Mouse (Mus musculus): ENCODE results near the gene R3hdml.

- no peak for TF ChIP-seq POLR2A (IDR thresholded peaks at IDR 0.05; ENCODE audit: control insufficient read depth in 1 of 2, insufficient read depth in 1 of 2, low read depth in 1 of 2, low read length in 2 of 2, poor library complexity in 1 of 2)
- no peak for TF ChIP-seq ZMIZ1 (IDR thresholded peaks at IDR 0.05; ENCODE audit: low read depth, low read length)
- no peak for TF ChIP-seq CTCF (IDR thresholded peaks at IDR 0.05 in 2 of 3, conservative IDR thresholded peaks at IDR 0.05 in 1 of 3; ENCODE audit: control insufficient read depth in 1 of 3, insufficient read depth in 1 of 3, low read depth in 2 of 3, low read length in 3 of 3, poor library complexity in 1 of 3, severe bottlenecking in 1 of 3)
Observed at GRCm38 (mm10) chr2:163471710-163472465, 20.2 kb upstream of the R3hdml start.
